Mouse (Mus musculus): ENCODE data around the gene Phyhd1. TPM values are rescaled to one million over a fixed set of nuclear protein-coding genes. Genes with fewer than 3 reads are reported as not detected.

Phyhd1 gene
- polyA plus RNA-seq (2017; shearing (Covaris generic)): 6.3 TPM

GRCm38 (mm10) chr2:30265767-30266253, at the start of gene Phyhd1:
TSS of gene Phyhd1 (plus strand) at chr2:30266203.

GRCm38 (mm10) chr2:30237199-30237880, 28.7 kb upstream of the Phyhd1 start, which contains the start of gene Lrrc8a:
TSS of gene Lrrc8a (plus strand) at chr2:30237715.

GRCm38 (mm10) chr2:30240267-30240666, 25.7 kb upstream of the Phyhd1 start, which contains the start of gene Gm28035:
TSS of gene Gm28035 (plus strand) at chr2:30240567.

GRCm38 (mm10) chr2:30280743-30281142, 14.7 kb downstream of the Phyhd1 start, which contains the start of gene Gm28038:
TSS of gene Gm28038 (plus strand) at chr2:30281043.

GRCm38 (mm10) chr2:30286192-30287026, 20.4 kb downstream of the Phyhd1 start, which contains the start of the genes Dolk and Nup188:
TSS of gene Dolk (minus strand) at chr2:30286334.
TSS of gene Nup188 (plus strand) at chr2:30286397.

Other genes with a start within 250 kb of the Phyhd1 start
- 1.3 TPM for gene Wdr34, start 217.3 kb upstream of the Phyhd1 start, polyA plus RNA-seq (2017; shearing (Covaris generic))
- gene Set, start 208.8 kb upstream of the Phyhd1 start, polyA plus RNA-seq (2017; shearing (Covaris generic)): 396 TPM
- 0.49 TPM for gene Pkn3, start 188.5 kb upstream of the Phyhd1 start, polyA plus RNA-seq (2017; shearing (Covaris generic))
- gene Zdhhc12, start 172.6 kb upstream of the Phyhd1 start, polyA plus RNA-seq (2017; shearing (Covaris generic)): 29.9 TPM
- 69.3 TPM for gene Zer1, start 141.6 kb upstream of the Phyhd1 start, polyA plus RNA-seq (2017; shearing (Covaris generic))
- 6.8 TPM for gene Tbc1d13, start 132.5 kb upstream of the Phyhd1 start, polyA plus RNA-seq (2017; shearing (Covaris generic))
- gene Endog, start 94.7 kb upstream of the Phyhd1 start, polyA plus RNA-seq (2017; shearing (Covaris generic)): 23.8 TPM
- 42.2 TPM for gene Spout1, start 87.7 kb upstream of the Phyhd1 start, polyA plus RNA-seq (2017; shearing (Covaris generic))
- gene Kyat1, start 60.4 kb upstream of the Phyhd1 start, polyA plus RNA-seq (2017; shearing (Covaris generic)): 17.1 TPM
- 6.6 TPM for gene Lrrc8a, start 28.5 kb upstream of the Phyhd1 start, polyA plus RNA-seq (2017; shearing (Covaris generic))
- gene Gm28035, start 25.6 kb upstream of the Phyhd1 start, polyA plus RNA-seq (2017; shearing (Covaris generic)): 6.8 TPM
- 4.4 TPM for gene Gm28038, start 14.8 kb downstream of the Phyhd1 start, polyA plus RNA-seq (2017; shearing (Covaris generic))
- 17.0 TPM for gene Dolk, start 20.1 kb downstream of the Phyhd1 start, polyA plus RNA-seq (2017; shearing (Covaris generic))
- 21.9 TPM for gene Nup188, start 20.2 kb downstream of the Phyhd1 start, polyA plus RNA-seq (2017; shearing (Covaris generic))
- gene Sh3glb2, start 93.1 kb downstream of the Phyhd1 start, polyA plus RNA-seq (2017; shearing (Covaris generic)): 154 TPM
- 12.9 TPM for gene Miga2, start 98.0 kb downstream of the Phyhd1 start, polyA plus RNA-seq (2017; shearing (Covaris generic))
- gene Dolpp1, start 126.1 kb downstream of the Phyhd1 start, polyA plus RNA-seq (2017; shearing (Covaris generic)): 32.8 TPM
- gene Crat, start 149.6 kb downstream of the Phyhd1 start, polyA plus RNA-seq (2017; shearing (Covaris generic)): 8.1 TPM
- 113 TPM for gene Ptpa, start 149.8 kb downstream of the Phyhd1 start, polyA plus RNA-seq (2017; shearing (Covaris generic))
- gene Ier5l, start 208.0 kb downstream of the Phyhd1 start, polyA plus RNA-seq (2017; shearing (Covaris generic)): 1.9 TPM

Data from CD4-positive, CD25-positive, alpha-beta regulatory T cell (primary cell).